Mouse (Mus musculus) MEL (cell line): ENCODE results near the gene Acat2. TPM values are rescaled to one million over a fixed set of nuclear protein-coding genes. Genes with fewer than 3 reads are reported as not detected.
"Not testable (repeated sequence)": the region's sequence is repeated elsewhere in the genome, so short reads cannot be mapped to it uniquely, and the experiment has no call there.

Source experiments
- DNase-seq: peaks from one replicate; pipeline ENCODE4 v3.0.0; 2011; ENCODE audit warnings: low read depth, low spot score
- H3K27ac ChIP-seq: 2 replicates; pipeline ENCODE4 v1.5.1; 2012; ENCODE audit warnings: low read depth, mild to moderate bottlenecking, control low read depth, low read length, moderate library complexity; ENCODE audit not compliant: control insufficient read depth
- H3K27me3 ChIP-seq, 2 experiments: fragments of 150-350 bp in 1 of 2; sonication (generic) in 1 of 2; 2 replicates each; pipeline ENCODE4 v1.6.1; 2012; ENCODE audit warnings: low read length in 2 of 2, mild to moderate bottlenecking in 2 of 2, improper control_type of control experiment in 1 of 2, moderate library complexity in 1 of 2; ENCODE audit not compliant: insufficient read depth in 2 of 2, control insufficient read depth in 1 of 2
- H3K36me3 ChIP-seq, 2 experiments: 2 replicates each; pipeline ENCODE4 v1.6.1; 2012 to 2014; ENCODE audit warnings: low read length in 2 of 2, improper control_type of control experiment in 1 of 2, inconsistent platforms in 1 of 2, mild to moderate bottlenecking in 1 of 2; ENCODE audit not compliant: insufficient read depth in 2 of 2, control insufficient read depth in 1 of 2
- H3K4me1 ChIP-seq, 2 experiments: fragments of 150-350 bp in 1 of 2; sonication (generic) in 1 of 2; 2 replicates each; pipeline ENCODE4 v1.6.1; 2012; ENCODE audit warnings: low read length in 2 of 2, improper control_type of control experiment in 1 of 2, mild to moderate bottlenecking in 1 of 2; ENCODE audit not compliant: insufficient read depth in 2 of 2, control insufficient read depth in 1 of 2
- H3K4me3 ChIP-seq, 2 experiments: fragments of 150-350 bp in 1 of 2; sonication (generic) in 1 of 2; 2 replicates each; pipeline ENCODE4 v1.5.1; 2012; ENCODE audit warnings: low read depth in 2 of 2, low read length in 2 of 2, mild to moderate bottlenecking in 2 of 2, moderate library complexity in 2 of 2, control low read depth in 1 of 2, improper control_type of control experiment in 1 of 2; ENCODE audit not compliant: control insufficient read depth in 1 of 2, insufficient read depth in 1 of 2
- H3K79me2 ChIP-seq: 2 replicates; pipeline ENCODE4 v1.6.1; 2012; ENCODE audit warnings: mild to moderate bottlenecking, low read length, moderate library complexity; ENCODE audit not compliant: control insufficient read depth, poor library complexity, insufficient read depth
- H3K9ac ChIP-seq: 2 replicates; pipeline ENCODE4 v1.6.1; 2012; ENCODE audit warnings: low read depth, mild to moderate bottlenecking, control low read depth, low read length, moderate library complexity; ENCODE audit not compliant: control insufficient read depth, poor library complexity, severe bottlenecking
- H3K9me3 ChIP-seq: fragments of 150-350 bp; sonication (generic); replicated peaks from 2 replicates; pipeline ENCODE4 v1.6.1; 2012; ENCODE audit warnings: mild to moderate bottlenecking, low read length, improper control_type of control experiment, moderate library complexity; ENCODE audit not compliant: insufficient read depth
- CHD1 ChIP-seq: IDR thresholded peaks from 2 replicates; pipeline ENCODE4 v1.6.1; 2012; ENCODE audit warnings: low read depth, mild to moderate bottlenecking, inconsistent platforms, low read length, improper control_type of control experiment
- EP300 ChIP-seq, 2 experiments: IDR thresholded peaks; 2 replicates each; pipeline ENCODE4 v1.6.1; 2011; ENCODE audit warnings: improper control_type of control experiment in 2 of 2, low read length in 2 of 2, low read depth in 1 of 2, mild to moderate bottlenecking in 1 of 2
- ETS1 ChIP-seq: IDR thresholded peaks from 2 replicates; pipeline ENCODE4 v1.6.1; 2012; ENCODE audit warnings: low read depth, mild to moderate bottlenecking, inconsistent platforms, low read length, improper control_type of control experiment, moderate library complexity
- GATA1 ChIP-seq: IDR thresholded peaks from 2 replicates; pipeline ENCODE4 v1.6.1; 2011; ENCODE audit warnings: low read depth, low read length, improper control_type of control experiment
- MAFK ChIP-seq: IDR thresholded peaks from 2 replicates; pipeline ENCODE4 v1.6.1; 2011; ENCODE audit warnings: low read depth, mild to moderate bottlenecking, low read length, improper control_type of control experiment, borderline replicate concordance
- MYB ChIP-seq: IDR thresholded peaks from 2 replicates; pipeline ENCODE4 v1.6.1; 2011; ENCODE audit warnings: mild to moderate bottlenecking, low read depth, low read length, improper control_type of control experiment
- SIN3A ChIP-seq: IDR thresholded peaks from 2 replicates; pipeline ENCODE4 v1.6.1; 2012; ENCODE audit warnings: low read length, improper control_type of control experiment, inconsistent platforms
- TCF12 ChIP-seq: IDR thresholded peaks from 2 replicates; pipeline ENCODE4 v1.6.1; 2014; ENCODE audit warnings: low read depth, mild to moderate bottlenecking, inconsistent platforms, low read length, improper control_type of control experiment, moderate library complexity
- USF1 ChIP-seq: IDR thresholded peaks from 2 replicates; pipeline ENCODE4 v1.6.1; 2014; ENCODE audit warnings: low read depth, mild to moderate bottlenecking, inconsistent platforms, low read length, improper control_type of control experiment, moderate library complexity
- ZMIZ1 ChIP-seq: IDR thresholded peaks from 2 replicates; pipeline ENCODE4 v1.6.1; 2012; ENCODE audit warnings: low read depth, mild to moderate bottlenecking, inconsistent platforms, low read length, improper control_type of control experiment, moderate library complexity
- ZNF384 ChIP-seq: IDR thresholded peaks from 2 replicates; pipeline ENCODE4 v1.6.1; 2012; ENCODE audit warnings: low read depth, mild to moderate bottlenecking, inconsistent platforms, low read length, improper control_type of control experiment
- polyA plus RNA-seq, 2 experiments: library from polyadenylated mRNA; stranded (reverse) in 1 of 2; unstranded in 1 of 2; fragments of >175 nt in 1 of 2; fragments of >200 nt in 1 of 2; gene quantifications; 2 replicates each; pipeline versions ENCODE4 v1.2.1 to v1.2.4; 2012; ENCODE audit warnings: low replicate concordance in 2 of 2, low read depth in 1 of 2; ENCODE audit not compliant: insufficient read length in 2 of 2, insufficient read depth in 1 of 2, missing spikeins in 1 of 2
- total RNA-seq: library from RNA; depleted of rRNA; stranded (reverse); fragments of 300-350 nt; gene quantifications from 2 replicates; pipeline ENCODE4 v1.2.3, GENCODE M21; 2012

The Acat2 gene
- total and polyA plus RNA-seq, 3 experiments: 33.8 to 60.1 TPM; not detected in 1

GRCm38 (mm10) chr17:12941543-12942260, 18.8 kb downstream of the Acat2 start:
- DNase-seq: no peak
- peak; percentile 47; the same call in 1 of the 2 replicates for TF ChIP-seq ZNF384
- peak; percentile 66; the same call in 1 of the 2 replicates for TF ChIP-seq MAFK
- TF ChIP-seq EP300 (IDR thresholded peaks at IDR 0.05; ENCODE audit: low read depth in 1 of 2, low read length in 2 of 2): peak; percentile 17 to 29; a peak in 2 of 4 replicates
- peak; percentile 39; the same call in 1 of the 2 replicates for TF ChIP-seq TCF12
- 0 out of 2 replicates have a peak, but pooled peaks have one; percentile 9 for TF ChIP-seq GATA1
- TF ChIP-seq USF1: no peak
- TF ChIP-seq ETS1: 0 out of 2 replicates have a peak, but pooled peaks have one; percentile 44
- TF ChIP-seq ZMIZ1: no peak
- no peak overlapping the region for H3K9ac ChIP-seq
- H3K79me2 ChIP-seq: no peaks in the 10 kb centered on the region
- no peak overlapping the region for H3K4me3 ChIP-seq
- no peaks in the 10 kb centered on the region for H3K9me3 ChIP-seq
- no peak overlapping the region for H3K27ac ChIP-seq
- H3K27me3 ChIP-seq: no peaks in the 10 kb centered on the region
- H3K36me3 ChIP-seq: peaks cover 0 to 5% of the 10 kb centered on the region in 2 experiments; a peak in 3 of 4 replicates
- peaks cover 5 to 6% of the 10 kb centered on the region in 2 experiments; a peak in 3 of 4 replicates for H3K4me1 ChIP-seq

GRCm38 (mm10) chr17:12940151-12940805, 20.3 kb downstream of the Acat2 start, which contains the start of gene Acat3:
Gene Acat3 (minus strand): TSS chr17:12940600.
- no peak for DNase-seq
- Histone ChIP-seq H3K4me3 (no peak within 1 kb of the TSS), H3K9me3 (no peaks in the 10 kb centered on the region), H3K9ac (no peak within 1 kb of the TSS), H3K79me2 (no peaks in the 10 kb centered on the region), H3K4me1 (peaks cover 5 to 6% of the 10 kb centered on the region in 2 experiments; a peak in 3 of 4 replicates), H3K27me3 (no peaks in the 10 kb centered on the region), H3K36me3 (peaks cover 0 to 5% of the 10 kb centered on the region in 2 experiments; a peak in 3 of 4 replicates), H3K27ac (no peak within 1 kb of the TSS)
- TF ChIP-seq CHD1 (no peak), ZNF384 (no peak), MYB (no peak), SIN3A (no peak)

GRCm38 (mm10) chr17:12939377-12940148, 21.0 kb downstream of the Acat2 start:
- H3K9me3 ChIP-seq, H3K4me3 ChIP-seq, H3K79me2 ChIP-seq, H3K4me1 ChIP-seq, H3K27me3 ChIP-seq, H3K27ac ChIP-seq, H3K36me3 ChIP-seq, H3K9ac ChIP-seq, DNase-seq: not testable (repeated sequence)
